Mouse (Mus musculus) stomach, postnatal 0 days (tissue): Measurements from ENCODE around the gene Frmd4b.

Source experiments
- CTCF ChIP-seq: IDR thresholded peaks from 2 replicates; pipeline ENCODE4 v1.5.1; 2016; ENCODE audit warnings: antibody characterized with exemption, low read depth, mild to moderate bottlenecking, moderate library complexity
- EP300 ChIP-seq: optimal IDR thresholded peaks from 2 replicates; pipeline ENCODE3; 2016; ENCODE audit warnings: antibody characterized with exemption

DNA sequence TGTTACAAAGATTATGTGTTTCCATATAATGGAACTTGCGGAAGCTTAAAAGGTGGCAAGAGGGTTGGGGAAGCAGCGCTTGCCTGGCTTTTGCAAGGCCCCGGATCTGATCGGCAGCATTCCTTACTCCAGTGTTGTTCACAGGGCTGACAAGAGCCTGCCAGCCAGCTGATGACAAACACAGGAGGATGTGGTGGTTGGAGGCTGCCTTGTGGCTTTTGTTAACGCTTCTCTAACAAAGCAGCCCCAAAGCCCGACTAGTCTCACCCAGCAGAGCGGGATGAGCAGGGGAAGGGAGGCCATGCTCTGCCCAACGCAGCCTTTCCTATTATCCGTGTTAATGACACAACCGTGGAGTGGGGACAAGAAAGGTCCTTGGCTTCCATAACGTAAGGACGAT is 295.2 kb downstream of the Frmd4b start:
- TF ChIP-seq CTCF (no peak), EP300 (no peak)
